Mouse (Mus musculus) liver, embryonic 14.5 days (tissue): Measurements from ENCODE around the gene Cyb5b.

Experiments
- CTCF ChIP-seq: IDR thresholded peaks from 2 replicates; pipeline ENCODE4 v1.5.1; 2016; ENCODE audit warnings: antibody characterized with exemption, low read depth, control low read depth
- EP300 ChIP-seq: IDR thresholded peaks from 2 replicates; pipeline ENCODE4 v1.6.1; 2016; ENCODE audit warnings: antibody characterized with exemption, low read depth

GRCm38 (mm10) chr8:107121681-107122291 lies 28.7 kb upstream of the Cyb5b start:
- TF ChIP-seq CTCF (no peak), EP300 (no peak)
